Mouse (Mus musculus) small intestine, adult 2 months (tissue): ENCODE data around the gene Dad1. TPM values are rescaled to one million over a fixed set of nuclear protein-coding genes. Genes with fewer than 3 reads are reported as not detected.

Source experiments
- H3K27ac ChIP-seq: fragments of 200-500 bp; 2 replicates; pipeline ENCODE4 v1.5.1; 2012; ENCODE audit warnings: low read depth, low read length, control low read depth, inconsistent platforms; ENCODE audit not compliant: insufficient read depth
- H3K27me3 ChIP-seq: fragments of 200-500 bp; 2 replicates; pipeline ENCODE4 v1.6.1; 2012; ENCODE audit warnings: mild to moderate bottlenecking, moderate library complexity, low read length, inconsistent platforms; ENCODE audit not compliant: control insufficient read depth, insufficient read depth
- H3K36me3 ChIP-seq: fragments of 200-500 bp; 2 replicates; pipeline ENCODE4 v1.6.1; 2012; ENCODE audit warnings: mild to moderate bottlenecking, low read length, control low read depth, inconsistent platforms; ENCODE audit not compliant: control insufficient read depth, insufficient read depth
- H3K4me1 ChIP-seq: fragments of 200-500 bp; 2 replicates; pipeline ENCODE4 v1.6.1; 2012; ENCODE audit warnings: low read length, inconsistent platforms, mixed read lengths; ENCODE audit not compliant: control insufficient read depth, insufficient read depth, insufficient read length
- H3K4me3 ChIP-seq: fragments of 200-500 bp; 2 replicates; pipeline ENCODE4 v1.5.1; 2012; ENCODE audit warnings: low read depth, mild to moderate bottlenecking, control low read depth, inconsistent platforms, low read length, moderate library complexity
- CTCF ChIP-seq: fragments of 200-500 bp; IDR thresholded peaks from 2 replicates; pipeline ENCODE4 v1.5.1; 2012; ENCODE audit warnings: low read depth, mild to moderate bottlenecking, control low read depth, inconsistent platforms, low read length, moderate library complexity, mixed read lengths; ENCODE audit not compliant: insufficient replicate concordance, insufficient read length; ENCODE audit errors: extremely low read depth
- POLR2A ChIP-seq: fragments of 200-500 bp; IDR thresholded peaks from 2 replicates; pipeline ENCODE4 v1.6.1; 2012; ENCODE audit warnings: low read depth, mild to moderate bottlenecking, control low read depth, inconsistent platforms, low read length, moderate library complexity
- WGBS: fragments of 180-500 bp; shearing (Covaris S2); methylation state at CpG from one replicate; pipeline ENCODE4 v1.1.7; 2018; 5-methylcytosine and 5-hydroxymethylcytosine counted together
- polyA plus RNA-seq: library from polyadenylated mRNA; depleted of rRNA; stranded (reverse); fragments of >200 nt; gene quantifications from 2 replicates; pipeline ENCODE4 v1.2.3, GENCODE M21; 2012; rRNA removed

Dad1 gene
- polyA plus RNA-seq, result 561 and 627 TPM in 2 replicates

- H3K27ac ChIP-seq, result peak within 1 kb of the TSS; percentile 93
- no peak for TF ChIP-seq CTCF
- TF ChIP-seq POLR2A, result peak; percentile 81
- peaks cover 33% of the 10 kb centered on the region; the same call in 1 of the 2 replicates for H3K4me1 ChIP-seq
- WGBS, result under 1% methylated on average over 39 of the region's 39 CpGs
- peak within 1 kb of the TSS; percentile 88 for H3K4me3 ChIP-seq
- no peaks in the 10 kb centered on the region for H3K27me3 ChIP-seq
- 0 out of 2 replicates have a peak, but pooled peaks cover 4% of the 10 kb centered on the region for H3K36me3 ChIP-seq
Observed at GRCm38 (mm10) chr14:54253741-54254291, at the start of gene Dad1, which contains the start of gene Abhd4. Gene Dad1, minus strand, starts transcription at chr14:54254104. Gene Abhd4, plus strand, starts transcription at chr14:54254188.

GRCm38 (mm10) chr14:54300676-54301075 lies 46.8 kb upstream of the Dad1 start:
- H3K36me3 ChIP-seq, result no peaks in the 10 kb centered on the region
- no peak overlapping the region for H3K4me3 ChIP-seq
- peaks cover 2% of the 10 kb centered on the region; the same call in 1 of the 2 replicates for H3K4me1 ChIP-seq
- no peaks in the 10 kb centered on the region for H3K27me3 ChIP-seq
- TF ChIP-seq CTCF, result no peak
- no peak for TF ChIP-seq POLR2A
- WGBS, result 87% methylated on average over 3 of the region's 3 CpGs
- no peak overlapping the region for H3K27ac ChIP-seq

- H3K27me3 ChIP-seq, result no peaks in the 10 kb centered on the region
- H3K27ac ChIP-seq, result no peak overlapping the region
- H3K36me3 ChIP-seq, result no peaks in the 10 kb centered on the region
- WGBS, result 80% methylated on average over 5 of the region's 5 CpGs
- no peak overlapping the region for H3K4me3 ChIP-seq
- TF ChIP-seq POLR2A (no peak), CTCF (no peak)
- peaks cover 2% of the 10 kb centered on the region; the same call in 1 of the 2 replicates for H3K4me1 ChIP-seq
Observed at GRCm38 (mm10) chr14:54300136-54300535, 46.2 kb upstream of the Dad1 start.

GRCm38 (mm10) chr14:54284839-54285238 lies 30.9 kb upstream of the Dad1 start, which contains the start of gene Olfr49:
Gene Olfr49, minus strand, starts transcription at chr14:54284939.
- no peak within 1 kb of the TSS for H3K27ac ChIP-seq
- no peak within 1 kb of the TSS for H3K4me3 ChIP-seq
- 76% methylated on average over 1 of the region's 1 CpGs for WGBS
- no peaks in the 10 kb centered on the region for H3K36me3 ChIP-seq
- TF ChIP-seq POLR2A, result no peak
- TF ChIP-seq CTCF, result no peak
- no peaks in the 10 kb centered on the region for H3K27me3 ChIP-seq
- no peaks in the 10 kb centered on the region for H3K4me1 ChIP-seq

- TF ChIP-seq POLR2A (no peak), CTCF (no peak)
- H3K4me3 ChIP-seq, result no peak overlapping the region
- whole genome bisulfite sequencing, result 90% methylated on average over 2 of the region's 2 CpGs
- H3K36me3 ChIP-seq, result no peaks in the 10 kb centered on the region
- no peaks in the 10 kb centered on the region for H3K4me1 ChIP-seq
- H3K27ac ChIP-seq, result no peak overlapping the region
- H3K27me3 ChIP-seq, result no peaks in the 10 kb centered on the region
Observed at GRCm38 (mm10) chr14:54276446-54276845, 22.5 kb upstream of the Dad1 start.

GRCm38 (mm10) chr14:54272696-54273095 lies 18.8 kb upstream of the Dad1 start:
- peaks cover 6% of the 10 kb centered on the region for H3K36me3 ChIP-seq
- TF ChIP-seq CTCF (no peak), POLR2A (no peak)
- WGBS, result 88% methylated on average over 3 of the region's 3 CpGs
- H3K27ac ChIP-seq, result no peak overlapping the region
- H3K4me3 ChIP-seq, result no peak overlapping the region
- no peaks in the 10 kb centered on the region for H3K4me1 ChIP-seq
- H3K27me3 ChIP-seq, result no peaks in the 10 kb centered on the region

- WGBS, result 60% methylated on average over 3 of the region's 3 CpGs
- no peak for TF ChIP-seq POLR2A
- TF ChIP-seq CTCF, result no peak
Observed at GRCm38 (mm10) chr14:54271976-54272606, 18.2 kb upstream of the Dad1 start.

GRCm38 (mm10) chr14:54270413-54270812 lies 16.5 kb upstream of the Dad1 start:
- peaks cover 12% of the 10 kb centered on the region for H3K36me3 ChIP-seq
- H3K27me3 ChIP-seq, result no peaks in the 10 kb centered on the region
- WGBS, result 89% methylated on average over 3 of the region's 3 CpGs
- H3K27ac ChIP-seq, result no peak overlapping the region
- TF ChIP-seq CTCF, result no peak
- TF ChIP-seq POLR2A, result no peak
- no peak overlapping the region for H3K4me3 ChIP-seq
- H3K4me1 ChIP-seq, result no peaks in the 10 kb centered on the region

More at GRCm38 (mm10) chr14:54271976-54272606, 18.2 kb upstream of the Dad1 start:
- no peak overlapping the region for H3K4me3 ChIP-seq
- H3K36me3 ChIP-seq, result peaks cover 8% of the 10 kb centered on the region
- no peaks in the 10 kb centered on the region for H3K4me1 ChIP-seq
- H3K27me3 ChIP-seq, result no peaks in the 10 kb centered on the region
- H3K27ac ChIP-seq, result no peak overlapping the region
